Mouse (Mus musculus) ovary, adult 18-20 months (tissue): ENCODE data around the gene Manba.

Source experiments
- DNase-seq: peaks from one replicate; pipeline ENCODE4 v3.0.0; 2022; ENCODE audit warnings: low spot score, mixed read lengths

Manba gene

DNA sequence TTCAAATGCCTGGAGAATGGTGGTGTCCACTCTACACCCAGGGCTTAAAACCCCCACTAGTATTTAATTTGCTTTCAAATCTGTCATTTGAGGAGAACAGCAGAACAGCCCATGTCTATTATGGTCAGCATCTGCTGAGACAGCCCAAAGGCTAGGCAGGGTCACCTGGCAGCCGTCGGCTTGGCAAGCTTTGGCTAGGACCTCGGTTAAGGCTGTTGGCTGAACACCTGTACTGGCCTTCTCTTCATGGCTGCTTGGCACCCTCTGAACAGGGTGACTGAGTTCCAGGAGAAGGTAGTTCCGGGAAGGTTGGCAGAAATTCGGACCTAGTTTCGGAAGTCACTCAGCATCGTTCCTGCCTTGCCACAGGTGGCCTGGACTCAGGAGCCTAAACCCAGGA lies 96.8 kb downstream of the Manba start:
- no peak for DNase-seq

DNA sequence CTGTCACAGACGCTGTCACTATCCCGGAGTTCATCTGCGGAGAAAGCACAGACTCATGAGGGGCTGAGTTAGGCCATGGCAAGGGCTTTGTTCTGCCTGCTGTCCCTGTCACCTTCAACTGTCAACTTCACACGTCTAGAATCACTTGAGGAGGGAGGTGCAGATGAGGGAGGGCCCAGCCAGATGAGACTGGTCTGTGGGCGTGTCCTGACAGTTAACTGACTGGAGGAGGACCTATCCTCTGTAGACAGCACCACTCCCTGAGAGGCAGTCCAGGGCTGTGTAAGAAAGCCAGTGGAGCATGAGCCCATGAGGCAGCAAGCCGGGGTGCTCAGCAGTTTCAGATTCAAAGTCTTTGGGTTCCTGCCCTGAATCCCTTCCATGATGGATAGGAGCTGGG lies 100.1 kb downstream of the Manba start:
- DNase-seq, result no peak

DNA sequence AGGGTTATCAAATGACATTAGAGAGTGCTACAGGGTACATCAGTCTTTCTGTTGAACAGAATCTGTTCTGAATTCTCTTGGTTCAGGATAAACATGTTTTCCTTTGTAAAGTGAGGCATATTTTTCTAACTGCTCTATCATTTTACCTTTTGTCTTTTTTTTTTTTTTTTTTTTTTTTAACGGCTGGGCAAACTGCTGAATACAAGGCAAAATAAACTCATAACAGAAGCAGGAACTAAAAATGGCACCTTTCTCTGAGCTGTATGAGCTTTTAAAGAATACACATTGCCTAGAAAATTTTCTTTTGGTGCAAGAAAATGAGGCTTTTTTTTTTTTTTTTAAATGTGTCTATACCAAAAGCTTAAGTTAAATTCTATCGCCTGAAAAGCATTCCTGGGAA lies 100.6 kb downstream of the Manba start:
- DNase-seq, result no peak

DNA sequence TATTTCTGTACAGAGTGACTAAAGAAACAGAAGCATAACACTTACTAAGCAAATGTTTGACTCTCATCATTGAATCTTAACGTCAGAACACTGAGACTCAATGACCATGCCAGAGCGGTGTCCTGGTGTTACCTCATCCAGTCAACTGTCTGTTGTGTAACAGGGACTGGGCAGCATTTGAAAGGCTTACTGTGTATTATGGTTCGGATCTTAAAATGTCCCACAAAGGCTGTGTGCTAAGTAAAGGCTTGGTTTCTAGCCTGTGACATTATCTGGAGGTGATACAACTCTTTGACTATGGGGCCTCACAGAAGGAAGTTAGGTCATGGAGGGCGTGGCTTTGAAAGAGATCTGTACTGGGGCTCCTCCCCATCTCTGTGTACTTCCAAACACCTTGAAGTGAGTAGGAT lies 101.1 kb downstream of the Manba start:
- DNase-seq, result no peak

DNA sequence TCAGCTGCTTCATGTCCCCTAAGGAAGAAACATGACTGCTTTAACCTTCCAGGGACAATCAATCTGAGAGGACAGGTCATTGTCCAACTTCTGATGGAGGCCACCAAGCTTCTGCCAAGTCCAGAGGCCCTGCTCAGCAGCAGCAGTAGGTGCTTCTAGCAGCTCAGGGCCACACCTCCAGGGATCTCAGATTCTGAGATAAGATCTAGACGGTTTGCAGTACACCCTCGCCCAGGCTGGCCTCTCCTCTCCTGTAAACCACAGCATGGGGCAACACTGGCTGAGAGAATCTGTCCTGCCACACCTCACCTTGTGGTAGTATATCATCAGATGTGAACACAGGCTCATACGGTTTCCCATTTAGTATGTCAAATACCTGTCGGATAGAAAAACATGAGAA lies 105.1 kb downstream of the Manba start:
- no peak for DNase-seq

DNA sequence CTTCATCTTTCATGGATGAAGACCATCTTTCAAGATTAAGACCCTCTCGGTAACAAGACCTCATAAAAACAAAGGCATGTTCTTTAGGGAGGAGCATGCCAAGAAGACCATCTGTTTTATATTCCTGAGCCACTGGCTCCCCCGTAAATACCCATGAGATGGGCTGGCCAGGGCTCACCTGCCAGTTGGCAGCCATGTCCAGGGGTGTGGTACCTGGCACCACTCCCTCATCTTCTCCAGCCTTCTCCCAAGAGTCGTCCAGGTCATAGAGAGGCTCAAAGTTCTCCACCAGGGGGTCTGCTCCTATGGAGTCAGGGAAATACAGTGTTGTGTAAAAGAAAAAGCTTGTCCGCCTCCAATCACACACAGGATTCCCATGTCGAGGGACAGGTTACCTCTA lies 106.0 kb downstream of the Manba start:
- no peak for DNase-seq

DNA sequence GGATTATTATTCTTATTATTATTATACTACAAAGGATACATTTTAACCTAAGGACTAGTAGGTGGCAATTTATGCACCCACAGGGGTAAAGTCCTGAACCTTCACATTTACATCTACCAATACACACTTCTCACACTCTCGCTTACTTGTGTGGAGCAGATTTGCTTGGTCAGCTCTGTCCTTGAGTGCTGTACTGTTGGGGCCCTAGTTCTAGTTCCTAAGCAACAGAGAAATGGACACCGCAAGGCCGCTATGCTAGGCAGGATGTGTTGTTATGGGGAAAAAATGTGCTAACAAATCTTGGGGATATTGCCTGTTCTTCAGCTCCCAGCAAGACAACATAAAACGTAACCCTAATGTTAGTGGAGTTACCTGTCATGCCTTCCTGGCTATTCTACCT lies 106.6 kb downstream of the Manba start:
- no peak for DNase-seq

DNA sequence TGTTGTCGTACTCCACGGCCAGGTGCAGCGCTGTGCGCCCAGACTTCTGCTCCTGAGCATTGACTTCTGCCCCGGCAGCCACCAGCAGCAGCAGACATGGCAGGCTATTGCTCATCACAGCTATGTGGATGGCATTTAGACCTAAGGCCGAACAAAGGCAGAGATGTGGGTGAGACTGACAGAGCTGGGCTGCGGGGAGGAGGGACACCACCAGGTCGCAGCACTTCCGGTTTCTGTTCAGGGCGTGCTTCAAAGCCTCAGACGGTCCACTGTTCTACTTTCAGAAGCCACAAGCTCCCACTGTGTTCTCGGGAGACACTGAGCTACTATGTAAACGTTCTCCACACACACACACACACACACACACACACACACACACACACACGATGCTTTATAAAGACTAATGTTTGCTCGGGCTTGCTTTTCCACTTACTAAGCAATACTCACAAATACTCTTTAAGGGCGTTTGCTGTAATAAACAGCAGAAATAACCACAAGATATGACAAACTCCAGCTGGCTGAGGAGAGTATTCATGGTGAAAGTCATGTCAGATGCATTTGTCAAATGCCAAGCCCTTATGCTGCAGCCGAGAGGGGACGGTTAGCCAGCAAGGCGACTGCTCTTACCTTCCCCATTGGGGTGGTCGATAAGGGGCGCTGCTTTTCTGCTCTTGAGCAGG lies 109.0 kb downstream of the Manba start:
- no peak for DNase-seq

DNA sequence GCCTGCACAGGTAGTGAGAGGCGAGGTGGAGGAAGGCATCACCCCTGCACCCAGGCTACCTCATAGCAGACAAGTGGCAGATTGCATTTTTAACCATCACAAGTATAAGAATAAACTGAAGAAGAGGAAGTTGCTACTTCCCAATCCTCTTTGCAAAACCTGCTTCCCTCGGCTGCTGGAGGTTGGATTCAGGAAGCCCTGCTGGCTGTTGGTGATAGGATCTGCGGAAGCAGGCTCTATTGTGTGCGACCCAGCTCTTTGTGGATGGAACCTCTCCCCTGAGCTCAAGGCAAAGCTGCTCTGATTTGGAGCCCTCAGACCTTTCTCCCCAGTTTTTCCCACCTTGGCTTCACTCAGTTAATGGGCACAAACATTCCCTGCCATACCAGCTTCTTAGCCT lies 111.6 kb downstream of the Manba start:
- DNase-seq, result no peak

DNA sequence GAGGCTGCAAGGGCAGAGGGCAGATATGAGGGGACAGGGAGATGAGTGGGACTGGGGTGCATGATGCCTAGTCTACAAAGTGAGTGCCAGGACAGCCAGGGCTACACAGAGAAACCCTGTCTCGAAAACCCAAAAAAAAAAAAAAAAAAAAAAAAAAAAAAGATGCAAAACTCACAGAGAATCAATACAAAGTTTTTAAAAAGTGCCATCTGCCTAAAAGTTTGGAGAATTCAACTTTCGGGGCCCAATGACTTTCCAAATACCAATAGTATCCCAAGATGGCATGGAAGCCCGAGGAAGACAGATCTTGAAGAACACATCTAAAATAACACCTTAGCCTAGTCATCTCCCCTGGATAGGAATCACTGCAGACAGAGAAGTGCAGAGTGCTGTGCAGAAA lies 112.9 kb downstream of the Manba start:
- DNase-seq, result no peak

DNA sequence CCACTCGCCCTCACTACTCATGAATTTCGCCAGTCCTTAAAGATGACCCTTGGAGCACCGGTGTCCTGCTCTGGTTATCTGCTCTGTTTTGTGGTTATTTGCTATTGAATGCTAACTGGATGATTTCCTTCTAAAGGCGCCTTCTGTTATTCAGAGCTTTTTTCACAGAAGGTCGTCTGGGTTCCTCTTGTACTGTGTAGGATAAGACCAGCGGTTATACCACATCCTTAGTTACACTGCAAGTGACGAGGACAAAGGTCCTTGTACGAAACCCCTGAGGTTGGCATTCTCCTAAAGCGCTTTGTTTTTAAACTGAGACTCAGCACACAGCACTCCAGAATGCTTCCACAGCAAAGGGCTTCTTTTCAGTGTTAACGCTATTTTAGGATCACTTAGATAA lies 117.3 kb downstream of the Manba start:
- no peak for DNase-seq

DNA sequence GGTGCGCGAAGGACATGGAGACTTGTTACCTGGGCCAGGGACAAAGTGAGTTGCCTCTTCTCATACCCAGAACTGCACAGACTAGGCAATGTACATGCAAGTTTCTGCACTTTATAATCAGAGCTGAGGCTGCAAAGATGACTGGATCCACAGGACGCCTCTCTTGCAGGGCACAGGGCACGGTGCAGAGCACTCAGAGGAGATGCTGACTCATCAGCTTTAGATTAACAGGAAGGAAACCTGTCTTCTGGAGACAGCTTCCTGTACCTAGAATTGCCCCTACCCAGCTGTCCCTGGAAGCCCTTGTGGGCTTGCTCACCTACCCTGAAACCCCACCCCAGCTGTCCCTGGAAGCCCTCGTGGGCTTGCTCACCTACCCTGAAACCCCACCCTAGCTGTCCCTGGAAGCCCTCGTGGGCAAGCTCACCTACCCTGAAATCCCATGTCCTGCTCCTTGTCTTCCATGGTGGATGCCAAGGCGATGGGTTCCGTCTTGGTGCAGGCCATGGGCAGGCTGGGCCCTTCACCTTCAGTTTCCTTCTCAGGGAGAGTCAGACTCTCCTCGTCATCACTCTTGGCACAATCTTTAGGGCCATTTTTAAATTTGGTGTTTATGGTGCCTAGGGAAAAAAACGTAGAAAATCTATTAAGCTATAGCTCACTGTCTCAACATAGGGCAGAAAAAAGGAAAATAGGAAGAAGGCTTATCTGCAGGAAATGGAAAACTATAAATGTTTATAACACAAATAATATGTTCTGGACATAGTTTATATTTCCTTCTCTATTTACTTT lies 119.4 kb downstream of the Manba start:
- DNase-seq, result no peak

DNA sequence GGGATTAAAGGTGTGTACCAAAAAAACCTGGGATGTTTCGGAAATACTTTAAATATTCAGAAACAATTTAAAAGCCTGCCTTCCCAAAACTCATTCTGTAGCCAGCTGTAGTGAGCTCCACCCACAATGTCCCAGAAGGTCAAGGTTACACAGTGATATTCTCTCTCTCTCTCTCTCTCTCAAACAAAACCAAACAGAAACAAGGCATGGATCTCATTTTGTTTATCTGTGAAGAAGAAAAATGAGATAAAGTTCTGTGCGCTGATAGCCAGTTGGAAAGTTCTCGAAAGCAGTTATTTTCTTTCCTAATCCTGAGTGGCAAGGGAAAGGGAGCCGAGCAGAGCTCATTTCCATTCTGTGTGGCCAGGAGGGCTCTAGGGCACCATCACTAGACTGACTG lies 120.1 kb downstream of the Manba start:
- no peak for DNase-seq

DNA sequence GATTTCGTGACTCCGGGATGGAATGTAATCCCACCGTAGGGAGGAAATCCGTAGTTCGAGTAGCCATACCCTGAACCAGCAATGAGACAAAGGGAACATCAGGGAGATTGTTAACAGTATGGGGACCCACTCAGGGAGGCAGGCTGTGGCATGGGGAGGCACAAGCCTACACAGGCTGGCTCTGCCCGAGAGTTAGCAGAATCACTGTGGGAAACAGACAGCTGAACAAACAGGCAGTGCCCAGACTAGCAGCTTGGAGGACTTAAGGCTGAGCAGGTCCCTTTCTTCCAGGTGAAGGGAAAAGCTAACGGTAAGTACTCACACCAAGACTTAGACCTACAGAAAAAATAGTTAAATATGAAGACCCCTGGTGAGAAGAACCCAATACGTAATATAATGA lies 121.2 kb downstream of the Manba start:
- no peak for DNase-seq

DNA sequence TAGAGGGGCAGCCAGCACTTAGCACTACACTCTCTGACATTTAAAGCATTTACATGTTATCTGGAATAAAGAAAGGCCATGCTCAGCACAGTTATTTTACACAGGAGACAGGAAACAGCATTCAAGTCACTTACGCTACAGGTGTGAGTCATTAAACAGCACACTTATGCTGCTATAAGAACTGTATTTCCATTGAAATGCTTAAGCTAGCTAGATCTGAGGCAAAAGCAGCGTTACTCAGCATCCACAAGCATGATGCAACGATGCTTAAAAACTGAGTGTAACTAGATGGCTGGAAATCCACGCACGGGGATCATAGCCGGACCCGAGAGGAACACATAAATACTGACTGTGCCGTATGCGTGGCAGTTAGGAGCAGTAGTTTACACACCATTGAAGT lies 121.6 kb downstream of the Manba start:
- DNase-seq, result no peak

DNA sequence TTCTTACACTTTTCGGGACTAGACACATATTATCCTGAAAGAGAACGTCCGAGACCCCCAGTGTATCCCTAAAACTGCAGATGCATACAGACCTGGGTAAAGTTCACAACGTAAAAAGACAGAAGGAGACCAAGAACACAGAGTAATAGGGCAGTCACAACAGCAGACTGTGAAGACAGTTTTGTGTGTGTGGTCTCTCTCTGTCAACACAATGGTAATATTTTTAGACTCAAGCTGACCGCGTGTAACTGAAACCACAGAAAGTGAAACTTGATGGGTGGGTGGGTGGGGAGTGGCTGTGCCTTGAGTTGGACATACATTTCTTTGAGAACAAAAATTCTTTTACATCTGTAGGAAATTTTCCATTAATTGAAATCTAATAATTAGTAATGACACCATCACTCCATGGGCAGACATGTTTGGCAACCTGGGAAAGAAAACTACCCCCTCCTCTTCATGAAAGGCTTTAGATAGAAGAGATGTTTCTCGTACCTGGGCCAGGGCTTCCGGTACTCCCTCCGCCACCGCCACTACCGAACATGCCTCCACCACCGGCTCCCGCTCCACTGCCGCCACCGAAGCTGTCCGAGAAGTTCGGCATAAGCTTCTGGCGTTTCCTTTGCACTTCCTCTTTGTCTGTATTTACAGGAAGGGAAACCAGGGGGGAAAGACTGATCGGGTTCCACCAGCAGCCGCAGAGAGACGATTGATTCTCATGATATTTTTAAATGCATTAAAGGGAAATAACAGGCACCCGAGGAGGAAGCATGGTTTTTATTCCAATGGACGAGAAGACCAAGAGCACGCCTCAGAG lies 122.5 kb downstream of the Manba start:
- DNase-seq, result no peak

DNA sequence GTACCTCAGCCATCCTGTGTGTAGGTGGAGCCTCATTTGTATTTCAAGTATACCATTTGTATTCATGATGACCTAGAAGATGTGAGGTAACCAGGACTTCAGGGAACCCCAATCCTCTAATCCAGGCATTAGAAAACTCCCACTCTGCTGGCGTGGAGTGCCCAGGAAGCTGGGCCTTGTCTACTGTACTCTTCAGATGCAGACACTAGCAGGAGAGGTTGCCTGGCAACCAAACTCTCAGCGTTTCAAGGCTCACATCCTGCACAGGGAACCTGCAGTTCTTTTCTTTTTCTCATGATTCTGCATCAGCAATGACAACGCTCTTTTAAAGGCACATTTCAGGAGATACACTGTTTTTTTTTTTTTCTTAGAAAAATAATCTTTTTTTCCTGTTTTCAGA lies 124.8 kb downstream of the Manba start:
- DNase-seq, result no peak

DNA sequence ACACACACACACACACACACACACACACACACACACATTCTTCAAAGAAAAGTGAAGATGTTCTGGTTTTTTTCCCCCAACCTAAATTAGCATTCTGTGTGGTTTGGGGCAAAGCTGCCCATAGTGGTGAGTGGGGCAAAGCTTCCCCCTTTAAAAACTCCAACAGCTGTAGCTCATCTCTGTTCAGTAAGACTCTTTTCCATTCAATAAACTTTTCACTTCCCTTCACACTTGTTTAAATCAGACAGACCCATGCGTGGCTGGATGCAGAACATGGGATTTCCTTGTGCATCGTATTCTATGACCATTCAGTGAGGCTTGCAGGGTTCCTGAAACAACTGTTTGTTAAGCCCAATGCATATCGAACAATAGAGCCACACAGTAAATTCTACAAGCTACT lies 129.0 kb downstream of the Manba start:
- no peak for DNase-seq

DNA sequence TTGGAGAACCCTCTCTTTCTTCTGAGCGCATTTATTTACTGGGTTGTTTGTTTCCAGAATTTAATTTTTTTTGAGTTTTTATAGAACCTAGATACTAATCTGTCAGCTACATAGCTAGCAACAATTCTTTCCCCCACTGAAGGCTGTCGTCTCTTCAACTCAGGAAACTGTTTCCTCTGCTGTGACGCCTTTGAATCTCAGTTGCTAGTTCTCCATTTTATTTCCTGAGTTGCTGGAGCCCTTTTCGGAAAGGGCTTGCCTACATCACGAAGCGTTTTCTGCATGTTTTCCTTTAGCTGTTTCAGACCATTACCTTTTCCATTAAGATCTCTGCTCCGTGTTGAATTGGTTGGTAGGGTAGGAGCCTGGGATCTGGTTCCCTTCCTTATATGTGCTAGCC lies 131.3 kb downstream of the Manba start:
- no peak for DNase-seq
